Mouse (Mus musculus) embryo, embryonic 11 days (tissue): ENCODE data around the gene 5730480H06Rik.
A peak's percentile ranks its signal among the peaks of the same experiment; 100 is the strongest.

Source experiments
- DNase-seq: peaks from one replicate; pipeline ENCODE4 v3.0.0-alpha.2; 2015

Gene 5730480H06Rik

DNA sequence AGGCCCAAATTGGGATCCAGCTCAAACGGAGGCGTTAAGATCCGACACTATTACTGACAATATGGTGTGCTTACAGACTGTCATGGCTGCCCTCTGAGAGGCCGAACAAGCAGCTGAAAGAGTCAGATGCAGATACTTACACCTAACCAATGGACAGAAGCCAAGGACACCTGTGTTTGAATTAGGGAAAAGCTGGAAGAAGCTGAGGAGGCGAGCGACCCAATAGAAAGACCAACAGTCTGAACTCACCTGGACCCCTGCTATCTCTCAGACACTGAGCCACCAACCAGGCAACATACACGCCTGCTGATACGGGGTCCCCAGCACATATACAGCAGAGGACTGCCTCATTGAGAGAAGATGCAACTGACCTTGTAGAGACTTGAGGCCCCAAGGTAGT, at the start of gene 5730480H06Rik:
TSS of gene 5730480H06Rik (plus strand) at position 301 of the 400 bp plus-strand sequence.
- no peak for DNase-seq

- DNase-seq: no peak
Observed at GRCm38 (mm10) chr5:48301186-48301585, 26.6 kb upstream of the 5730480H06Rik start.

GRCm38 (mm10) chr5:48315057-48315602, 12.6 kb upstream of the 5730480H06Rik start:
- no peak for DNase-seq

GRCm38 (mm10) chr5:48320597-48320996, 7.2 kb upstream of the 5730480H06Rik start:
- DNase-seq: no peak

DNA sequence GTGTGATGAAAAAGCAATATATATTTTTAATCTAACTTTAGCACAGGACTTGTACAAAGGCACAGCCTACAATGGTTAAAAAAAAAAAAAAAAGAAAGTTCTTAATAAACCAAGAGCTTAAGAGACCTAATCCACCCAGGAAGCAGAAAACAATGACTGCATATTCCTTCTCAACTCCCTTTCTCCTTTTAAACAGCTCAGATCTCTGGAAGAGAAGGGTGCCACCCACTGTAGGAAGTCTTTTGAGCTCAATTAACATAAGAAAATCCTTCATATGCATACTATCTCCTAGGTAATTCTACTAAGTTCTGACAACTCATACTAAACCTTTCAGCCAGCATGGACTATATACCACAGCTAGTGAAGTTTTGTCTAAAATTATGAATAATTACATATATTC, 1.5 kb upstream of the 5730480H06Rik start:
- DNase-seq: no peak

- DNase-seq: no peak
Observed at GRCm38 (mm10) chr5:48329751-48330150, 2.0 kb downstream of the 5730480H06Rik start.

DNA sequence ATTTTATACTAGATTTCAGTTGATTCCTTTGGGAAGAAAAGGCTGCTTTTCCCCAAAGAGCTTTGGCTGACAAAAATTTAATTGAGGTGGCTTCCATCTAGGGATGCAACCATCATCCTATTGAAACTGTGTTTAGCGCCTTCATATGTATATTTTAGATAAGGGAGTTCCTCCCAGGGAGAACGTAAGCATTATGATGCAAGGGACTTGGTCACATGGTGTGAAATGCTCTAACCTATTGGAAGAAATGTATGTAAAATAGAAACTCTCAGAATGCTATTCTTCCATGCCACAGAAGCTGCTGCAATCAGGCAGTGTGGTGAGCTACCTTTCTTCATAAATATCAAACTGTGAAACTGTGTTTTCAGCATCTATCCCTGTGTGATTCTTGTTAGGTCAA, 3.1 kb downstream of the 5730480H06Rik start:
- no peak for DNase-seq

DNA sequence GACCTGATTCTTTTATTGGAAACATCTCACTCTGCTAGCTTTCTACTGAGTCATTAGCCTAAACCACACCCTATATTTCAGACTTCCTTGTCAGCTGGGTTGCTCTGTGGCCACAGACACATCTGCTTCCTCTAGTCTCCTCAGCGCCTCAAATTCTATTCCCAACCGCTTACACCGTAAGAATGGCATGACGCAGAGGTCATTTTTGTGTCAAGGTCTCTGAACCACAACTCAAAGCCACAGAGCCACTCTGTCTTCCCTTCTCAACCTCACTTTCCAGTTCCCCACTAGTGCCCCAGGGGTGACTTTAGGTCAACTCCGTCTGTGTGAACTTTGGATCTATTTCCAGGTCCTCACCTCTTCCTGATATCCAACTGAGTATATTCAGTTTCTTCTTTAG, 3.7 kb downstream of the 5730480H06Rik start:
- peak; percentile 27 for DNase-seq

- no peak for DNase-seq
Observed at GRCm38 (mm10) chr5:48333407-48333806, 5.7 kb downstream of the 5730480H06Rik start.

DNA sequence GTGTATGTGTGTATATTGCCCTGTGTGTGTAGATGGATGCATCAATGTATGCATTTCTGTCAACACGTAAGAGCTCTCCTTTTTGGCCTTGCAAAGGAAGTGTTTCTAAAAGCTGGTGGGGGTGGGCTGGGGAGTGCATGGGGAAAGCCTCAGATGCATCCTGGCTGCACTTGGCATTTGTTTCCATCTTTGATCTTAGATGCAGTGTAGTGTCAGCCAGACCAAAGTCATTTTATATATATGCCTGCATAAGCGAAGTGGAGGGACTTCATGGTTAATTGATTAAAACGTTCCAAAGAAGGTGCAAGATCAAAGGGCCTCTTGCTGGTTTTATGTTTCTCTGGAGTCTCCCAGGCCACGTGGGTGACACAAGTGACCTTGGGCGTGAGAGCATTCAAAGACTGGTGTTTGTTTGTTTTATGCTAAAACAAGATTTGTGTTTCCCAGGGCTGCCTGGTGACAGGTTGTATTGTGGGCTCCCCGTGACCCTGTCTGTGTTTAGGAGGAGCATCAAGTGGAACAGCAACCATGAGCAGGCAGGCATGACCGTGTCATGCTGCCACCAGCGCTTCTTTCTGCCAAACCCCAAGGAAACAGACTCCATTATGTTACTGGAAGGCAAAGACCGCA, 6.2 kb downstream of the 5730480H06Rik start:
- DNase-seq: peak; percentile 64

GRCm38 (mm10) chr5:48340808-48341433, 13.2 kb downstream of the 5730480H06Rik start:
- DNase-seq: no peak

GRCm38 (mm10) chr5:48345095-48345982, 17.6 kb downstream of the 5730480H06Rik start:
- DNase-seq: peak; percentile 75

DNA sequence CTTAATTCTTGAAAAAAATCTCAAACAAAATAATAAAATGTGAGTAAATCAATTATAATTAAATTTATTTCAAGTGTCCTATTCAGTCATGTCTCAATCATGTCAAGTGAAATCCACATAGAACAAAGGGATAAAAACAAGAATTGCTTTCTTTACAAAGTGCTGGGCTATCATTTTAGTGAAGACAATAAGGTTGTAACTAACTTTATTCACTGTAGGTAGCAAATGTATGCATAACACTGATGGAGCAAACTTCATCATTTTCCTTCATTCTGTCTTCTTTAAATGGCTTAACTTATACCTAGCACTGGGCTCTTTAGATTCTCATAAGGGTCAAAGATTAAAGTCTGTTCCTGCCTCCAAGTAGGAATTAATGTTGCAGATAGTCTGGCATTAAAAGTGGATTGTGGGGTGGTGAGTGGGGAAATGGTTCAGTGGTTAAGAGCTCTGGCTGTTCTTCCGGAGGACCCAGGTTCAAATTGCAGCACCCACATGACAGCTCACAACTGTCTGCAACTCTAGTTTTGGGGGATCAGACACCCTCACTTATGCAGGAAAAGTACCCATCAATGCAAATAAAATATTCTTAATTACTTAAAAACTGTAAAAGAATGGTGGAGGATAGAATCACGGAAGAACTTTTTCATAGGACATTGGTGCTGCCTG, 18.4 kb downstream of the 5730480H06Rik start:
- no peak for DNase-seq

- no peak for DNase-seq
Observed at GRCm38 (mm10) chr5:48349309-48349708, 21.6 kb downstream of the 5730480H06Rik start.

GRCm38 (mm10) chr5:48371890-48372766, 44.4 kb downstream of the 5730480H06Rik start:
- peak; percentile 97 for DNase-seq

GRCm38 (mm10) chr5:48402497-48402896, 74.7 kb downstream of the 5730480H06Rik start:
- DNase-seq: peak; percentile 83

GRCm38 (mm10) chr5:48408276-48408675, 80.5 kb downstream of the 5730480H06Rik start:
- no peak for DNase-seq

DNA sequence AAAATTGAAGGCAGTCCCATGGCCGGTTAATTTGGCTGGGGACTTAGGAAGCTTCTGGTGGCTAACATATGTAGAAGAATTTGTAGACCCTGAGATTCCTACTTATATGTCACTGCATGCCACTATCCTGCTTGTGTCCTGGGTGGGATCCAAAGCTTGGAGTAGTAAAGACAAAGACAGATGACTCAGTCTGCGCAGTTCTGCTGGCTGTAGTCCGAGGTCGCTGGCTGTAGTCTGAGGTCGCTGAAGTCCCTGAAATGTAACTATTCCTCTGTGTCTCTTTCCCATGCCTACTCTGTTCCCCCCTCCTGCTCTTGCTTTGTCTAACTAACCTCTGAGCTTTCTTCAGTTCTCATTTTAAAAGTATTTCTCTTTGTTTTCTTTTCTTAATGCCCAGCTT, 82.6 kb downstream of the 5730480H06Rik start:
- DNase-seq: no peak

GRCm38 (mm10) chr5:48411462-48411861, 83.7 kb downstream of the 5730480H06Rik start:
- DNase-seq: no peak

- no peak for DNase-seq
Observed at GRCm38 (mm10) chr5:48412261-48412660, 84.5 kb downstream of the 5730480H06Rik start.

DNA sequence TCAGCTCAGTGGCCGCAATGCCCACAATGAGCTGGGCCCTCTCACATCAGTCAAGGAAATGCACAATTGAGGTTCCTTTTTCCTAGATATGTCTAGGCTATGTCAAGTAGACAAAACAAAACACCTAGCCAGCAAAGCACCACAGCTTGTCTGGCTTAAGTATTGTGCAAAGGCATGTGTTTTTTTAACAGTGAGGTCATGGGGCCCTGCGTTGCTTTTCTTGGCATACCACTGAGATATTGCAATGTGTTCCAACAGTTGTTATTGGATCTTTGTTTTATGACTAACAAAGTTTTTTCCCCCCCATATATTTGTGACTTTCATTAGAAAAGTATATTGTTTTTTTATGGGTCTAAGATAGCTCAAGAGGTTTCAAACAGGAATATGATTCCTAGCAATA, 92.0 kb downstream of the 5730480H06Rik start:
- no peak for DNase-seq

GRCm38 (mm10) chr5:48421957-48422356, 94.2 kb downstream of the 5730480H06Rik start:
- DNase-seq: no peak
